10 mouse cellular contexts compared by ENCODE assay signal in genomic region chr5:120288036-120288684, GRCm38 (mm10).
DNase-seq lines count a peak whose midpoint lies in the region; ATAC-seq lines count a peak whose summit lies in the region.
"Had no signal": no experiment of that assay in that cellular context is flagged by ENCODE, and none has a peak within 500 bp of the region (broad histone marks: within the 10 kb centered on the region; RNA-seq: fewer than 3 reads in every experiment).

No protein-coding gene starts in this region.

- ATAC-seq in hindbrain, embryonic 14.5 days (ENCODE audit: low FRiP score) = no peak
- ATAC-seq: liver, embryonic 12.5 days had no signal

- 6% methylated on average over 23 of the region's 23 CpGs for WGBS in embryonic facial prominence, embryonic 10.5 days
- 7% methylated on average over 23 of the region's 23 CpGs for WGBS in hindbrain, embryonic 14.5 days

- H3K4me1 ChIP-seq in embryonic facial prominence, embryonic 10.5 days = peaks cover 22% of the 10 kb centered on the region
- peaks cover 14% of the 10 kb centered on the region for H3K4me1 ChIP-seq in hindbrain, embryonic 14.5 days (replicated peaks; ENCODE audit: control insufficient read depth, insufficient read depth, low read length)
- H3K4me1 ChIP-seq: liver, embryonic 12.5 days; megakaryocyte, embryonic 14.5 days had no signal

- H3K27me3 ChIP-seq in embryonic facial prominence, embryonic 10.5 days (replicated peaks; ENCODE audit: low read depth, poor library complexity, severe bottlenecking) = peaks cover 78% of the 10 kb centered on the region
- H3K27me3 ChIP-seq in hindbrain, embryonic 14.5 days (ENCODE audit: control insufficient read depth, insufficient read depth, low read length) = no peaks in the 10 kb centered on the region

- peaks cover 10% of the 10 kb centered on the region; the same call in 1 of the 2 replicates for H3K9me3 ChIP-seq in embryonic facial prominence, embryonic 10.5 days
- H3K9me3 ChIP-seq in hindbrain, embryonic 14.5 days (ENCODE audit: control insufficient read depth, low read length) = peaks cover 10% of the 10 kb centered on the region; the same call in 1 of the 2 replicates
- H3K9me3 ChIP-seq: liver, embryonic 12.5 days had no signal

- H3K9ac ChIP-seq in hindbrain, embryonic 14.5 days = no peak overlapping the region; the same call in 1 of the 2 replicates
- H3K9ac ChIP-seq: liver, embryonic 12.5 days had no signal

- peak overlapping the region; percentile 34 for H3K4me2 ChIP-seq in hindbrain, embryonic 14.5 days (replicated peaks)
- H3K4me2 ChIP-seq: liver, embryonic 12.5 days had no signal

- DNase-seq in ZHBTc4 (ENCODE audit: low read depth, low spot score) = peak; percentile 43
- DNase-seq in embryonic facial prominence, embryonic 10.5 days (ENCODE audit: low spot score) = peak; percentile 51
- no peak for DNase-seq in hindbrain, embryonic 14.5 days (ENCODE audit: low spot score)
- peak; percentile 49 for DNase-seq in neural tube, embryonic 10.5 days (ENCODE audit: extremely low spot score, low spot score)
- no peak for DNase-seq in gastrocnemius, postnatal 14 days
- no peak for DNase-seq in left cerebral cortex, postnatal 25 days (ENCODE audit: low spot score in 2 of 2)
- DNase-seq in left cerebral cortex, postnatal 10 days (ENCODE audit: extremely low spot score in 1 of 2, low spot score in 2 of 2) = no peak
- DNase-seq: heart, postnatal 10 days had no signal

- no peaks in the 10 kb centered on the region for H3K36me3 ChIP-seq in embryonic facial prominence, embryonic 10.5 days (replicated peaks)
- H3K36me3 ChIP-seq in hindbrain, embryonic 14.5 days (replicated peaks; ENCODE audit: control insufficient read depth, insufficient read depth) = no peaks in the 10 kb centered on the region
- H3K36me3 ChIP-seq: liver, embryonic 12.5 days had no signal

- peak overlapping the region; percentile 30 for H3K4me3 ChIP-seq in embryonic facial prominence, embryonic 10.5 days
- H3K4me3 ChIP-seq in hindbrain, embryonic 14.5 days (replicated peaks; ENCODE audit: low read length) = no peak overlapping the region
- H3K4me3 ChIP-seq: liver, embryonic 12.5 days; megakaryocyte, embryonic 14.5 days had no signal

- peak overlapping the region; percentile 57; the same call in 1 of the 2 replicates for H3K27ac ChIP-seq in embryonic facial prominence, embryonic 10.5 days (replicated peaks)
- peak overlapping the region; percentile 64; the same call in 1 of the 2 replicates for H3K27ac ChIP-seq in hindbrain, embryonic 14.5 days
- H3K27ac ChIP-seq: liver, embryonic 12.5 days had no signal

- intact Hi-C loops in gastrocnemius, postnatal 14 days (cut with DNase I; ENCODE audit: low total_unique reads) = no loop called here
- intact Hi-C loops in left cerebral cortex, postnatal 25 days (cut with DNase I) = no loop called here
- intact Hi-C loops in left cerebral cortex, postnatal 10 days (cut with DNase I) = no loop called here

Comparison
In these comparisons a context has a peak if more than half of its experiments do, and no peak if none do; other contexts are left out.
1. DNase-seq: peak in ZHBTc4 (single experiment), embryonic facial prominence, embryonic 10.5 days (single experiment) and neural tube, embryonic 10.5 days (single experiment); none in hindbrain, embryonic 14.5 days (single experiment), gastrocnemius, postnatal 14 days (single experiment), left cerebral cortex, postnatal 25 days (0 of 2) and left cerebral cortex, postnatal 10 days (0 of 2).